Mouse (Mus musculus) heart, embryonic 13.5 days (tissue): ENCODE measurements around the gene Nmnat3. TPM values are rescaled to one million over a fixed set of nuclear protein-coding genes. Genes with fewer than 3 reads are reported as not detected.

Experiments
- ATAC-seq: fragments of 200-750 bp; cut with Nextera tagmentation; 2 replicates; pipeline ENCODE4 v1.8.0; 2017; ENCODE audit warnings: moderate TSS enrichment; ENCODE audit not compliant: insufficient number of reproducible peaks, low FRiP score, low TSS enrichment; ENCODE audit errors: extremely low read depth
- H3K27ac ChIP-seq: fragments of 300-500 bp; sonication (generic); replicated peaks from 2 replicates; pipeline ENCODE4 v1.5.1; 2015; ENCODE audit warnings: moderate library complexity, mild to moderate bottlenecking, inconsistent platforms
- H3K27me3 ChIP-seq: fragments of 300-500 bp; sonication (generic); replicated peaks from 2 replicates; pipeline ENCODE4 v1.6.1; 2015; ENCODE audit warnings: mild to moderate bottlenecking, inconsistent platforms
- H3K36me3 ChIP-seq: fragments of 300-500 bp; sonication (generic); 2 replicates; pipeline ENCODE4 v1.6.1; 2015; ENCODE audit warnings: mild to moderate bottlenecking, inconsistent platforms
- H3K4me1 ChIP-seq: fragments of 300-500 bp; sonication (generic); 2 replicates; pipeline ENCODE4 v1.6.1; 2015; ENCODE audit warnings: inconsistent platforms
- H3K4me2 ChIP-seq: fragments of 300-500 bp; sonication (generic); 2 replicates; pipeline ENCODE4 v1.6.1; 2015; ENCODE audit warnings: inconsistent platforms, mild to moderate bottlenecking, moderate library complexity
- H3K4me3 ChIP-seq: fragments of 300-500 bp; sonication (generic); 2 replicates; pipeline ENCODE4 v1.5.1; 2015; ENCODE audit warnings: moderate library complexity, mild to moderate bottlenecking, inconsistent platforms
- H3K9ac ChIP-seq: fragments of 300-500 bp; sonication (generic); 2 replicates; pipeline ENCODE4 v1.6.1; 2015; ENCODE audit warnings: inconsistent platforms, mild to moderate bottlenecking, moderate library complexity
- H3K9me3 ChIP-seq: fragments of 300-500 bp; sonication (generic); 2 replicates; pipeline ENCODE4 v1.6.1; 2016; ENCODE audit warnings: inconsistent platforms
- WGBS: fragments of 180-500 bp; shearing (Covaris S2); methylation state at CpG from one replicate; pipeline ENCODE4 v1.1.7; 2015; ENCODE audit warnings: mixed read lengths; 5-methylcytosine and 5-hydroxymethylcytosine counted together
- polyA plus RNA-seq: library from polyadenylated mRNA; unstranded; fragments of >200 nt; fragmentation: Nextera tagmentation; extraction: Ambion mirVana; gene quantifications from 2 replicates; pipeline ENCODE4 v1.2.1, GENCODE M21; 2015

Nmnat3 gene
- polyA plus RNA-seq, 1 experiment from 2014 or later = 8.7 TPM

GRCm38 (mm10) chr9:98312622-98313374 is 25.6 kb downstream of the Nmnat3 start:
- H3K4me2 ChIP-seq = no peak overlapping the region
- H3K27ac ChIP-seq = no peak overlapping the region
- no peak for ATAC-seq
- no peaks in the 10 kb centered on the region for H3K27me3 ChIP-seq
- 74% methylated on average over 6 of the region's 6 CpGs for WGBS
- H3K4me3 ChIP-seq = no peak overlapping the region
- no peaks in the 10 kb centered on the region for H3K36me3 ChIP-seq
- H3K9me3 ChIP-seq = no peaks in the 10 kb centered on the region
- H3K9ac ChIP-seq = no peak overlapping the region
- H3K4me1 ChIP-seq = peaks cover 8% of the 10 kb centered on the region

- 72% methylated on average over 6 of the region's 6 CpGs for WGBS
- no peak overlapping the region for H3K4me2 ChIP-seq
- no peak overlapping the region for H3K27ac ChIP-seq
- no peak overlapping the region for H3K9ac ChIP-seq
- H3K9me3 ChIP-seq = no peaks in the 10 kb centered on the region
- no peak for ATAC-seq
- no peaks in the 10 kb centered on the region for H3K27me3 ChIP-seq
- H3K4me3 ChIP-seq = no peak overlapping the region
- H3K36me3 ChIP-seq = no peaks in the 10 kb centered on the region
- peaks cover 8% of the 10 kb centered on the region for H3K4me1 ChIP-seq
These were observed 26.4 kb downstream of the Nmnat3 start for GRCm38 (mm10) chr9:98313587-98313986.

GRCm38 (mm10) chr9:98314059-98314650 is 26.9 kb downstream of the Nmnat3 start:
- Histone ChIP-seq H3K27me3 (no peaks in the 10 kb centered on the region), H3K9ac (no peak overlapping the region), H3K36me3 (no peaks in the 10 kb centered on the region), H3K27ac (no peak overlapping the region), H3K4me2 (no peak overlapping the region), H3K9me3 (no peaks in the 10 kb centered on the region), H3K4me1 (peaks cover 8% of the 10 kb centered on the region), H3K4me3 (no peak overlapping the region)
- no peak for ATAC-seq
- WGBS = 65% methylated on average over 7 of the region's 7 CpGs

GRCm38 (mm10) chr9:98317897-98318296 is 30.7 kb downstream of the Nmnat3 start:
- no peak overlapping the region for H3K4me3 ChIP-seq
- WGBS = 81% methylated on average over 4 of the region's 4 CpGs
- H3K27me3 ChIP-seq = no peaks in the 10 kb centered on the region
- ATAC-seq = no peak
- H3K4me1 ChIP-seq = peaks cover 4% of the 10 kb centered on the region; the same call in 1 of the 2 replicates
- no peak overlapping the region for H3K27ac ChIP-seq
- 0 out of 2 replicates have a peak, but pooled peaks cover 4% of the 10 kb centered on the region for H3K9me3 ChIP-seq
- H3K4me2 ChIP-seq = no peak overlapping the region
- H3K36me3 ChIP-seq = no peaks in the 10 kb centered on the region
- no peak overlapping the region for H3K9ac ChIP-seq

GRCm38 (mm10) chr9:98318875-98319274 is 31.6 kb downstream of the Nmnat3 start:
- Histone ChIP-seq H3K4me2 (no peak overlapping the region), H3K9me3 (0 out of 2 replicates have a peak, but pooled peaks cover 4% of the 10 kb centered on the region), H3K36me3 (no peaks in the 10 kb centered on the region), H3K27ac (no peak overlapping the region), H3K4me1 (0 out of 2 replicates have a peak, but pooled peaks cover 3% of the 10 kb centered on the region), H3K27me3 (no peaks in the 10 kb centered on the region), H3K9ac (no peak overlapping the region), H3K4me3 (no peak overlapping the region)
- ATAC-seq = no peak
- 47% methylated on average over 3 of the region's 3 CpGs for WGBS

DNA sequence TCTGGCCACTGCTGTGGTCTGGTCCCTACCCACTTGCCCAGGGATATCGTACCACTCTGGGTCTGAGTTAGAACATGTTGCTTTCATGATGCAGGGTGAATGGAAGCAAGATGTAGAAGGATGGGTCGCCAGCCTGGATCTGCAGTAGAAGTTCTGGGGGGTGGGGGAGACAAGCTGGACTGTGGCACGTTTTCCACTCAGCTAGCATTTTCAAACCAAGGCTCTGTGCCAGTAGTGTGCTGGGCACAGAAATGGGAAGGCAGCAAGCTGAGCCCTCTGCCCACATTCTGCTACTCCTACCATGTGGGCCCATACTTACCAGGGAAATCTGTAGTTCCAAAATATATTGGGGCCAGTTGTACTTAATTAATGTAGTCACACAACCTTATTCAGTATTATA is 33.5 kb downstream of the Nmnat3 start:
- Histone ChIP-seq H3K4me3 (no peak overlapping the region), H3K36me3 (no peaks in the 10 kb centered on the region), H3K27me3 (no peaks in the 10 kb centered on the region), H3K27ac (no peak overlapping the region), H3K4me1 (0 out of 2 replicates have a peak, but pooled peaks cover 3% of the 10 kb centered on the region), H3K4me2 (no peak overlapping the region), H3K9me3 (0 out of 2 replicates have a peak, but pooled peaks cover 4% of the 10 kb centered on the region), H3K9ac (no peak overlapping the region)
- WGBS = 87% methylated on average over 3 of the region's 3 CpGs
- ATAC-seq = no peak

DNA sequence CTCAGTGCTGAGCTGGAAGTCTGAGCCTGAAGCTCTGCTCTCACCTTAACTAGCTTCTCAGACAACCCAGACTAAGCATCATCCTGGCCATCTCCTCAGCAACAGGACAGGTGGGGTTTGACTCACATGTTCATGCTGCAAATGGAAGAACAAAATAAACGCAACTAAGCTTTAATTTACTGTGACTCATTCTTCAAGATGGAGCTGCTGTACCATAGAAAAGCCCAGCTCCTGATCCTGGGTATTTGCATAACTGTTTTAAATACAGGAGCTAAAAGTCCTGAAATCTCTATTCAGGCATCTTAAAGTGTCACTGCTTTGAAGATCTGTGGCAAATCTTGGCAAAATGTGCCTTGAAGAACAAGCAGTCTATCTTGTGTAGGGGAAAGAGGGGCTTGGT is 38.9 kb downstream of the Nmnat3 start:
- H3K36me3 ChIP-seq = no peaks in the 10 kb centered on the region
- H3K9me3 ChIP-seq = 0 out of 2 replicates have a peak, but pooled peaks cover 4% of the 10 kb centered on the region
- peaks cover 15% of the 10 kb centered on the region for H3K4me1 ChIP-seq
- H3K27ac ChIP-seq = no peak overlapping the region
- no peak overlapping the region for H3K9ac ChIP-seq
- no peaks in the 10 kb centered on the region for H3K27me3 ChIP-seq
- no peak for ATAC-seq
- no peak overlapping the region for H3K4me2 ChIP-seq
- no peak overlapping the region for H3K4me3 ChIP-seq
- 87% methylated on average over 1 of the region's 1 CpGs for WGBS

DNA sequence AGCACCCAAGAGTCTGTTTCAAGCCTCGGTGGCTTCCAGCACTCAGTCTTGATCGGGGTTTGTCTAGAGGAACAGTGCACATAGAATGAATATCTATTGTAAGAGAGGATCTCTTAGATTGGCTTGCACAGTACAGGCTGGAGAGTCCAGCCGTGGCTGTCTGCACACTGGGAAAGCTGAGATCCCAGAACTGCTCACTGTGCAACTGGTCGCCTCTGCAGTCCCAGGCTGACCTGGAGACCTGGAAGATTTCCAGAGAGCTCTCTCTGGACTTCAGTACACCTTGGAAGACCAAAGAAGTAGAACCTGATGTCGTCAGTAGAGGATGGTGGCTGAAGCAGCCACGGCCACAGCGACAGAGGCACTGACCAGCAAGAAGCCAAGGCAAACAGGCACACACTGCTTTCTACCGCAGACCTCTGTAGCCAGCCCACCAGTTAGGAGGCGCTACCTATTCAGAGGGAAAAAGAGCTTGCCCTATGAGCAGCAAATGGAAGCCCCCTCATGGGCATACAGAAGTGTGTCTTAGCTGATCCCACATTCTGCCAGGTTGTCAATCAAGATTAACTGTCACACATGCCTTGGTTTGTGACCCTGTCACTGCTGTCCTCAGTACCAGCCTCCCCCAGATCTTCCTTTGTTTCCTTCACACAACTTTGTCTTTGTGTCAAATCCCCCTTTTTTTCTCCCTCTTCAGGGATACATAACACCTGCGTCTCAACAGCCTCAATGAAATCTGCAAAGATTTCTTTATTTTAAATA is 41.4 kb downstream of the Nmnat3 start:
- peaks cover 15% of the 10 kb centered on the region for H3K4me1 ChIP-seq
- H3K27me3 ChIP-seq = no peaks in the 10 kb centered on the region
- no peaks in the 10 kb centered on the region for H3K36me3 ChIP-seq
- H3K9me3 ChIP-seq = no peaks in the 10 kb centered on the region
- ATAC-seq = no peak
- 87% methylated on average over 10 of the region's 10 CpGs for WGBS
- no peak overlapping the region for H3K9ac ChIP-seq
- H3K4me3 ChIP-seq = no peak overlapping the region
- no peak overlapping the region for H3K4me2 ChIP-seq
- H3K27ac ChIP-seq = no peak overlapping the region

DNA sequence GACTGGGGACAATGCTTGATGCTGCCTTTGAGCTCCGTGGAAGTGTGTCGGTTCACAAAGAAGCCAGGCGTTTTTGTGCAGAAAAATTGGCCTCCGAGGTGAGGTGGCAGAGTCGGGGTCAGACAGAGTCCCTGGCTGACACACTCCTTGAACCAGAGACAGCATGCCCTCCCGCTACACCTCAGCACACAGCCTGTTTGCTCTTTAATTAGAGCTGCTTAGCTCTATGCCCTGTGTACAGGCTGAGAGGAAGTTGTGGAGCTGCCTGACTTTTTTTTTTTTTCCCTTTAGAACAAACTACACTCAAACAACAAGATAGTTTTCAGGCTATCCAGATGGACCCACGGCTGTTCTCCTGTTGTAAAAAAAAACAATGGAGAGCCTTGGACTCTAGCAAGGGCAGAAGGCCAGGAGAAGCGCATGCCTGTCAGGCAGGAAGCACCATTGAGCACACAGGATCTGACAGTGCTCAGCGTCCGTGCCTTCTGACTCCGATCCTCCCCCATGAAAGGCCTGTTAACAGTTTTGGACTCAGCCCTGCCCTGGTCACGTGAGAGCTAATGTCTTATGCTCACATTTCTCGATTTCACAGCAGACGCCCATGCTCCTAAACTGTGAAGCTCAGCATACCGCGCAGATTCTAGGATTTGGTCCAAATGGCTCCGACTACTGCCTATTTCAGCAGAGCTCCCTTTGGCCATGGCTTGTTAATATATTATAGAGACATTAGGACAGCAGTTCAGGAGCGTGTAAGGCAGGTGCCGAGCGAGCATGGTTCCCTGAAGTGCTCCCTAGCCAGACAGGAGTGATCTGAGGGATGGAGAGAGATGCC is 42.3 kb downstream of the Nmnat3 start:
- H3K4me1 ChIP-seq = peaks cover 15% of the 10 kb centered on the region
- 65% methylated on average over 20 of the region's 20 CpGs for WGBS

GRCm38 (mm10) chr9:98333219-98333754 is 46.1 kb downstream of the Nmnat3 start:
- H3K27ac ChIP-seq = no peak overlapping the region
- H3K9me3 ChIP-seq = no peaks in the 10 kb centered on the region
- peaks cover 9% of the 10 kb centered on the region for H3K4me1 ChIP-seq
- no peak overlapping the region for H3K4me2 ChIP-seq
- WGBS = 59% methylated on average over 3 of the region's 3 CpGs
- H3K27me3 ChIP-seq = no peaks in the 10 kb centered on the region
- no peak for ATAC-seq
- no peaks in the 10 kb centered on the region for H3K36me3 ChIP-seq
- H3K4me3 ChIP-seq = no peak overlapping the region
- H3K9ac ChIP-seq = no peak overlapping the region

More for the DNA sequence above, 42.3 kb downstream of the Nmnat3 start:
- Histone ChIP-seq H3K4me3 (no peak overlapping the region), H3K9ac (no peak overlapping the region; the same call in 1 of the 2 replicates), H3K27ac (no peak overlapping the region), H3K9me3 (no peaks in the 10 kb centered on the region), H3K36me3 (no peaks in the 10 kb centered on the region), H3K27me3 (no peaks in the 10 kb centered on the region), H3K4me2 (no peak overlapping the region)
- ATAC-seq = no peak
